Mouse (Mus musculus): Measurements from ENCODE around the gene Bad.

- TF ChIP-seq CTCF (IDR thresholded peaks at IDR 0.05) (no peak), POLR2A (IDR thresholded peaks at IDR 0.05; ENCODE audit: insufficient read depth, low read depth, low read length) (peak; percentile 89), EP300 (IDR thresholded peaks at IDR 0.05; ENCODE audit: insufficient read depth, low read depth, low read length) (0 out of 2 replicates have a peak, but pooled peaks have one; percentile 15)
Measured at GRCm38 (mm10) chr19:6996006-6996405, 54.3 kb downstream of the Bad start, which contains the start of the genes Nudt22 and Trpt1.
